Mouse (Mus musculus) bone marrow, adult 2 months (tissue): ENCODE data around the gene Chst11.

Source experiments
- CTCF ChIP-seq: fragments of 200-500 bp; IDR thresholded peaks from 2 replicates; pipeline ENCODE4 v1.5.1; 2011; ENCODE audit warnings: low read length, control low read depth; ENCODE audit not compliant: control insufficient read depth, insufficient read depth
- POLR2A ChIP-seq: fragments of 200-500 bp; IDR thresholded peaks from 2 replicates; pipeline ENCODE4 v1.6.1; 2011; ENCODE audit warnings: low read depth, mild to moderate bottlenecking, control low read depth, low read length, borderline replicate concordance; ENCODE audit not compliant: control insufficient read depth

- TF ChIP-seq CTCF: no peak
- no peak for TF ChIP-seq POLR2A
Observed at GRCm38 (mm10) chr10:83067305-83067704, 82.0 kb downstream of the Chst11 start.
